Mouse (Mus musculus): ENCODE measurements around the gene Sfxn5. TPM values are rescaled to one million over a fixed set of nuclear protein-coding genes. Genes with fewer than 3 reads are reported as not detected.

Sfxn5 gene
- polyA plus RNA-seq, 1 experiment = 0.33 TPM

- no peak for TF ChIP-seq GATA1 (IDR thresholded peaks at IDR 0.05; ENCODE audit: low read length)
Measured at GRCm38 (mm10) chr6:85350157-85350556, 16.9 kb upstream of the Sfxn5 start.

DNA sequence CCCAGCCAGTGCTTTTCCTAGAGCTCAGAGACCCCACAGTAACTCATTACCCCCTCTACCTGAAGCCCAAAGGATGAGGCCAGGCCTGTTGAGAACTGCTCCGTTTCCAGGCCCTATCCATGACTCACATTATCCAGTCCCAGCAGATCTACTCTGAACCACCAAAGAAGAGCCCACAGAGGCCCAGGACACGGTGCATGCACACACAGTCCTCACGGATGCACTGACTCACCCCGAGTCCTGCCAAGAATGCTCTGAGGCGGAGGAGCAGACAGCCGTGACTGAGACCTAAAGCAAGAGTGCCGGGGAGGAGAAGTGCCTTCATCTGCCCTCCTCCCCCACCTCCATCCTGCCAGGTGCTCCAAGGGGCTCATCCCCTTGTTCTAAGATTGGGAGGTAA lies 16.0 kb upstream of the Sfxn5 start:
- no peak for TF ChIP-seq GATA1 (IDR thresholded peaks at IDR 0.05; ENCODE audit: low read length)

DNA sequence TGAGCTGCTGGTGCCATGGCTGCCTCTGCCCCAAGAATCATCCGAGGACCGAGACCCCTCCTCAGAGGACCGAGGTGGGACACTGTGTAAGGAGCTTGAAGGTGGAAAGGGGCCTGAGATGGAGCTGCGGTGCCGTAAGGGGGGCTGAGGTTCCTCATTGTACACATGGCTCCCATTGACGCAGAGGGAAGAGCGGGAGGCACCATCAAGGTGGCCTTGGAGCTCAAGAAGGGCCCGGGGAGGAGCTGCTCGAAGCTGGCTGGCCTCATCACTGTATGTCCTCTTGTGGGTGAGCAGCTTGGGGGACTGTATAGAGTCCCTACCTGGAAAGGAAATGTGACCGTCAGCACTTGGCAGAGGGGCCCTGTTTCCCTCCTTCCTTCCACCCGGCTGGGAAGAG lies 14.9 kb upstream of the Sfxn5 start:
- TF ChIP-seq GATA1 (IDR thresholded peaks at IDR 0.05; ENCODE audit: low read length) = no peak

DNA sequence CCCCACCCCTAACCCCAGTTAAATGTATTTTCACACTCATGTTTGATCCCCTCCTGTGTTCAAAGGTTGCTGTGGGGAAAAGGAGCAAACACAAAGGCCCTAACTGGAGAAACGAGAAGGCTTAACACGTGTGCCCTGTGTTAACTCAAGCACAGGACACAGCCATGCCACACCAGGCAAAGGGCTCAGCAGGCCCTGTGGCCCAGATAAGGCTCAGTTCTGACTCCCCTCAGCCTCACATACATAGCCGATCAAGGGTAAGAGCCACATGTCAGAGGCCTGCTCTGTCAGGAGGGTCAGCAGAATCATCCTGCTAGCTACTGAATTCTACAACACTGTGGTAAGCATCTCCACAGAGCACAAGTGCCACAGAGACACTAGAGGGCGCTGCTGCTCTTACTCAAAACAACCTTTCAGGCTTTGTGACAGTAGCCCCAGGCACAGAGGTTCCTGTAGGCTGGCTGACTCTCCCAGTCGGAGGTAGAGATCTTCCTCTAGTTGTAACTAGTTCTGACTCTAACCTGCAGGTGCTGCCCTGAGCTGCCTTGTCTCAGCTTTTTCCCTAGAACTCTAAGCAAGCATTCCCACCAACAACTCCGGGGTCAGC lies 12.9 kb upstream of the Sfxn5 start:
- TF ChIP-seq GATA1 (IDR thresholded peaks at IDR 0.05; ENCODE audit: low read length) = no peak

DNA sequence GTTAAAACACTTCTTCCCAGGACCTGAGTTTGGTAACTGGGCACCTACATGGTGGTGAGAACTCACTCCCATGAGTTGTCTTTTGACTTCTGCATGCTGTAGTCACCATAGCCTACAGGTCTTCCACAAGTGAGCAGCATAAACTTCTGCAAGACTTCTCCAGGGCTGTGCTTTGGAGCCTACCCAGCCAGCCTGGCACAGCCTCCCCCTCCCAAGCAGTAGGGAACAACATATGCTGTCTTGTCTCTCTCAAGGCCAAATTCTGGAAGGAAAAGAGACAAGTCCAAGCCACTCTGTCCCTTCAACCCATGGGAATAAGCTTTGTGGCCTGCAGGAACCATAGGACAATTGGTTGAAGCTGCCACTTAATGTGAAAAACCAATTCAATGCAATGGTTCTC lies 11.7 kb upstream of the Sfxn5 start:
- no peak for TF ChIP-seq GATA1 (IDR thresholded peaks at IDR 0.05; ENCODE audit: low read length)

GRCm38 (mm10) chr6:85343027-85343426 lies 9.8 kb upstream of the Sfxn5 start:
- TF ChIP-seq GATA1 (IDR thresholded peaks at IDR 0.05; ENCODE audit: low read length) = no peak

DNA sequence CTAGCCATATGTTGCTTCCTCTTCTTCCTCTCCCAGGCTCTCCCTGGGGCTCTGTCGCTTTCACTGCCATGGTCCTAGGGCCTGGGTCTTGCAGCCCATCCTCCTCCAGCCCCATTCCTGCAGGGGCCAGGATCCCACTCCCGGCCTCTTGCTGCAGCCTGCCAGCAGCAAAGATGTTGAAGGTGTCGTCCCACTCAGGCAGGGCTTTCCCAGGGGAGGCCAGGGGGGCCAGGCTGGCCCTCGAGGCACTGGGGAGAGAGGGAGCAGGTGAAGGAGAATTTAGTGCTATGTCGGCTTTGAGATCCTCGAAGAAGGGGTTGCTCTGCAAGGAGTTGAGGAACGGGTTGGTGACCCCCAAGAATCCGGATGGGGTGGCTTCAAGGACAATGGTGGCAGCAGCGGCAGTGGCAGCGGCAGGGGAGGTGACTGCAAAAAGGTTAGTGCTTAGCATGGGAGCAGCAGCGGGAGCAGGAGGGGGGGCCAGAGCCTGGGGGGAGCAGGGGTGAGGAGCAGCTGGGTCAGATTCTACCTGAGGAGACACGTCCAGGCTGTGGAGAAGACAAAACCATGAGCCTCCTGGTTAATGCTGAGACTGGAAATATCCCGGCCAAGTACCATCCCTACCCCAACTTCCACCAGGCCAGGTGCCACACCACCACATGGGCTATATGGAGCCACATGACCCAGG lies 8.7 kb upstream of the Sfxn5 start:
- no peak for TF ChIP-seq GATA1 (IDR thresholded peaks at IDR 0.05; ENCODE audit: low read length)

- no peak for TF ChIP-seq GATA1 (IDR thresholded peaks at IDR 0.05; ENCODE audit: low read length)
Measured at GRCm38 (mm10) chr6:85340184-85340583, 7.0 kb upstream of the Sfxn5 start.

- TF ChIP-seq GATA1 (IDR thresholded peaks at IDR 0.05; ENCODE audit: low read length) = no peak
Measured at GRCm38 (mm10) chr6:85339273-85339901, 6.2 kb upstream of the Sfxn5 start.

DNA sequence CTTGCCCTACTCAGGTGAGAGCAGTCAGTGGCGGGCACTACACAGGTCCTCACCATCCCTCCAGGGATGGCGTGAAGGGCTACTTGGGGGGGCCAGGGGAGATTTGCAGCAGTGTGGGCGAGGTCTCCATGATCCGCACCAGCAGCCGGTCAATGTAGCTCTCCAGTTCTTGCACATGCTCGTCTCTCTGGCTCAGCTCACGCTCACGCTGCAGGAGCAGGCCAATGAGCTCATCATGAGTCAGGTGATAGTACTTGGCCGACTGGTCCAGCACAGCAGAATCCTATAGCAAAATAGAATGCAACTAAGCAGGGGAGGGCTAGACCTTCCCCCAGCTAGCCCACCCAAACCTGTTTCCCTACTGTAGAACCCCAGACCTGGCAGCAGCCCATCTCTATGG lies 3.7 kb upstream of the Sfxn5 start:
- no peak for TF ChIP-seq GATA1 (IDR thresholded peaks at IDR 0.05; ENCODE audit: low read length)

DNA sequence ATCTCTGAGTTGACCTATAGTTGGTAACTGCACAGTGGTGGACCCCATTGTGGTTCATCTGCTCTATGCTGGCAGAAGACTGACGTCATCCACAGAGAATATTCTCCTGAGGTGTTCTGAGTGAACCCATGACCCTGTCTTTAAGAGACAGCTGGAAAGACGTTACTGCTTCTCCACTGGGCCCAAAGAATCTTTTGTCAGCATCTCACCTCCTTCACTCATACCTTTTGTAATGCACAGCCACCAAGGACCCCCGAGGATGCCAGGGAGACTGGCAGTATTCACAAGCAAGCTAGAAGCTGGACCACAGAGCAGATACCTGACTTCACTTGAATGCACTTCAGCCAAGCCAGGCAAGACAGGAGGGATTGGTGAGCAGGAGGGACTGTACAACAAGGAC lies 2.1 kb upstream of the Sfxn5 start:
- no peak for TF ChIP-seq GATA1 (IDR thresholded peaks at IDR 0.05; ENCODE audit: low read length)

DNA sequence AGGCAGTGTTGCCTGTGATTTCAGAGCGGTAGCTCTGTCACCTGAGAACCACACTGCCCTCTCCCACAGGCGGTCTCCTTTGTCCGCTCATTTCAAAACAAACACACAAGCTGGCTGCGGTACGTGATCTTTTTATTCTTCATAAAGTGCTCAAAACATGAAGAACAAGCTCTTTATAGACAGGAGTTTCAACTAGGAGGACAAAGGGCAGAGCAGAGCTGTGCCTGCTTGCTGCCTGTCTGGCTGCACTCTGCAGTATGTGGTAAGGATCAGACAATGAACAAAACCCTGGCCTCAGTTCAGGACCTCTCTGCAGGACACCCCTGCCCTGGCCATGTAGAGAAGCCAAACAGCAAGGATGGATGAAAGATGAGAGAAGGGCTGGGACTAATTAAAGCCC lies 1.6 kb upstream of the Sfxn5 start:
- TF ChIP-seq GATA1 (IDR thresholded peaks at IDR 0.05; ENCODE audit: low read length) = no peak

DNA sequence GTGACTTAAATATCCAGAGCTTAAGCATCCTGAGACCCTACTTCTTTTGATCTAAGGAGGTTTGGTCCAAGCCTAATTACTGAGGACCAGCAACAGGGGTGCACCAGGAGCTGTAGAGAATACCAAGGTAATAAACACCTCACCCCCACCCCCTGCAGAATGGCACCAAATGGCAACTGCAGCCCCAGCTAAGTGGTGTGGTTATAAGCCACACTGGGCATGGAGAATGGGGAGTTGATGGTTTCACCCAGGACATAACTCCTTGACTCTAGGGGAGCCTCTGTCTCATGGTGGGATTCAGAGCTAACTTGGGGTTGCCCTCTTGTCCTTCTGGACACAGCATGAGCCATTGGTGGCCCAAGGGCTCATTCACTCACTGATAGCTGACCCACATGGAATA lies 1.0 kb upstream of the Sfxn5 start:
- TF ChIP-seq GATA1 (IDR thresholded peaks at IDR 0.05; ENCODE audit: low read length) = no peak

DNA sequence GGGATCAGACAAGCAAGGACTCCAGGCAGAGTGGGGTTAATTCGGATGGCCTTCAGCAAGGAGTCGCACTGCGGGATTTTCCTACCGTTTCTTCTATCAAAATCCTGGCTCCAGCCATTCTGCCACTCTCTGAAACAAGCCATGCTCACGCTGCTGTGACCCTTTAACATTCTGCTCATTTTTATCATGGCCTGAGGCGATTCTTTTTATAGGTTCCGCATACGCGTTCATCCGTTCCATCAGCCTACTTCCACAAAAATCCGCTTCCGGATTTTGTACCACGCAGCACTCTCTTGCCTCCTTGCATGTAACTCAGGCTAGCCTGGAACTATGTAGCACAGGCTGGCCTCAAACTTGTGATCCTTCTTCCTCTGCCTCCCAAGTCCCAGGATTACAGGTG lies 510 bp upstream of the Sfxn5 start:
- TF ChIP-seq GATA1 (IDR thresholded peaks at IDR 0.05; ENCODE audit: low read length) = no peak

DNA sequence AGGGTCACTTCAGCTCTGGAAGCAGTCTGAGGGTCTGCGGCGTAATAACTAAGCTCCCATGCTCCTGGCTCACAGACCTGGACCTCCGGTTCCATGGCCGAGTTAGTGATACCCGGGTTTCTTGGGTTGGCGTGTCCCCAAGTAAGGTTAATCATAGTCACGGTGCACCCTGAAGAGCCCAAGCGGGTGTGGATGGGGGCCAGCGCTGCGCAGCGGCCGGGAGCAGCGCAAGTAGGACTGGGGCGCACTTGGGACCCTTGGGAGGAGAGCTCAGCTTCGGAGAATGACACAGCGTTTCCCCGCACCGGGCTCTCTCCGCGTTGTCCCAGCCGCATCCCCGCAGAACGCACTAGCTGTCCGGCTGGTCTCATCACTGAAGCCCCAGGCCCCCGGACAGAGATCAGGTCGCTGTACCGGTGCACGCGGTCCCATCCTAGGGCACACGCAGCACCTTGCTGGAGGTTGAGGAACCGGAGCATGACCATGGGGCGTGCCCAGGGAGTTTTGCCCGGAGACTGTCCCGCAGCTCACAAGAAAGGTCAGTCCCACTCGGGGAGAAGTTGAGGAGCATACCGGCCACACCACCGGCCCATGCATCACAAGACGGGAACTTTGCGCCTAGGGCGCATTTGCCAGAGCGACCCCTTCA lies 747 bp downstream of the Sfxn5 start:
- no peak for TF ChIP-seq GATA1 (IDR thresholded peaks at IDR 0.05; ENCODE audit: low read length)

- no peak for TF ChIP-seq GATA1 (IDR thresholded peaks at IDR 0.05; ENCODE audit: low read length)
Measured at GRCm38 (mm10) chr6:85331736-85332135, 1.5 kb downstream of the Sfxn5 start.
